Mouse (Mus musculus): ENCODE measurements around the gene Arl8b. TPM values are rescaled to one million over a fixed set of nuclear protein-coding genes. Genes with fewer than 3 reads are reported as not detected.

The Arl8b gene
- polyA plus RNA-seq, 1 experiment from 2014 or later, result 91.0 TPM

- H3K9me3 ChIP-seq, result no peaks in the 10 kb centered on the region
- H3K4me1 ChIP-seq, result peaks cover 16% of the 10 kb centered on the region
- peak overlapping the region; percentile 96 for H3K9ac ChIP-seq
- H3K27ac ChIP-seq, result peak overlapping the region; percentile 73
- H3K27me3 ChIP-seq (replicated peaks), result no peaks in the 10 kb centered on the region
- H3K36me3 ChIP-seq (replicated peaks), result no peaks in the 10 kb centered on the region
- WGBS, result under 1% methylated on average over 54 of the region's 56 CpGs
- H3K4me2 ChIP-seq, result peak overlapping the region; percentile 86
- peak; percentile 79 for ATAC-seq (replicated peaks)
- peak overlapping the region; percentile 92 for H3K4me3 ChIP-seq
These were observed 46.0 kb downstream of the Arl8b start for GRCm38 (mm10) chr6:108828872-108829271.

GRCm38 (mm10) chr6:108829386-108830370 lies 46.8 kb downstream of the Arl8b start:
- Histone ChIP-seq H3K27ac (no peak overlapping the region; the same call in 1 of the 2 replicates), H3K9me3 (no peaks in the 10 kb centered on the region), H3K36me3 (replicated peaks) (no peaks in the 10 kb centered on the region), H3K4me1 (peaks cover 16% of the 10 kb centered on the region), H3K4me2 (peak overlapping the region; percentile 86), H3K4me3 (peak overlapping the region; percentile 92), H3K9ac (peak overlapping the region; percentile 96), H3K27me3 (replicated peaks) (no peaks in the 10 kb centered on the region)
- ATAC-seq (replicated peaks), result no peak
- 26% methylated on average over 22 of the region's 22 CpGs for WGBS

- H3K36me3 ChIP-seq (replicated peaks), result no peaks in the 10 kb centered on the region
- H3K27me3 ChIP-seq (replicated peaks), result no peaks in the 10 kb centered on the region
- H3K4me1 ChIP-seq, result peaks cover 16% of the 10 kb centered on the region
- no peak overlapping the region for H3K4me2 ChIP-seq
- no peak overlapping the region for H3K27ac ChIP-seq
- no peaks in the 10 kb centered on the region for H3K9me3 ChIP-seq
- WGBS, result 85% methylated on average over 1 of the region's 1 CpGs
- no peak for ATAC-seq (replicated peaks)
- H3K4me3 ChIP-seq, result no peak overlapping the region
- no peak overlapping the region for H3K9ac ChIP-seq
These were observed 49.3 kb downstream of the Arl8b start for GRCm38 (mm10) chr6:108832170-108832569.

GRCm38 (mm10) chr6:108832989-108833388 lies 50.1 kb downstream of the Arl8b start:
- no peaks in the 10 kb centered on the region for H3K36me3 ChIP-seq (replicated peaks)
- WGBS, result 94% methylated on average over 6 of the region's 6 CpGs
- H3K4me1 ChIP-seq, result peaks cover 16% of the 10 kb centered on the region
- no peak overlapping the region for H3K27ac ChIP-seq
- no peak for ATAC-seq (replicated peaks)
- no peak overlapping the region for H3K4me3 ChIP-seq
- no peaks in the 10 kb centered on the region for H3K9me3 ChIP-seq
- H3K27me3 ChIP-seq (replicated peaks), result no peaks in the 10 kb centered on the region
- no peak overlapping the region for H3K9ac ChIP-seq
- H3K4me2 ChIP-seq, result no peak overlapping the region

- 91% methylated on average over 8 of the region's 8 CpGs for WGBS
- no peak for ATAC-seq (replicated peaks)
These were observed 51.2 kb downstream of the Arl8b start for GRCm38 (mm10) chr6:108833963-108834697.

GRCm38 (mm10) chr6:108835765-108836691 lies 53.1 kb downstream of the Arl8b start:
- H3K27ac ChIP-seq, result no peak overlapping the region
- ATAC-seq (replicated peaks), result no peak
- H3K4me3 ChIP-seq, result no peak overlapping the region
- H3K4me1 ChIP-seq, result no peaks in the 10 kb centered on the region
- no peaks in the 10 kb centered on the region for H3K27me3 ChIP-seq (replicated peaks)
- no peaks in the 10 kb centered on the region for H3K9me3 ChIP-seq
- no peaks in the 10 kb centered on the region for H3K36me3 ChIP-seq (replicated peaks)
- no peak overlapping the region for H3K4me2 ChIP-seq
- WGBS, result 89% methylated on average over 16 of the region's 16 CpGs
- no peak overlapping the region for H3K9ac ChIP-seq

More at GRCm38 (mm10) chr6:108833963-108834697, 51.2 kb downstream of the Arl8b start:
- Histone ChIP-seq H3K4me2 (no peak overlapping the region), H3K9ac (no peak overlapping the region), H3K36me3 (replicated peaks) (no peaks in the 10 kb centered on the region), H3K4me1 (peaks cover 12% of the 10 kb centered on the region), H3K27ac (no peak overlapping the region), H3K27me3 (replicated peaks) (no peaks in the 10 kb centered on the region), H3K4me3 (no peak overlapping the region), H3K9me3 (no peaks in the 10 kb centered on the region)

GRCm38 (mm10) chr6:108837081-108837480 lies 54.2 kb downstream of the Arl8b start:
- H3K9ac ChIP-seq, result no peak overlapping the region
- H3K4me3 ChIP-seq, result no peak overlapping the region
- no peaks in the 10 kb centered on the region for H3K27me3 ChIP-seq (replicated peaks)
- no peak overlapping the region for H3K27ac ChIP-seq
- no peak for ATAC-seq (replicated peaks)
- H3K4me1 ChIP-seq, result no peaks in the 10 kb centered on the region
- H3K36me3 ChIP-seq (replicated peaks), result 0 out of 2 replicates have a peak, but pooled peaks cover 5% of the 10 kb centered on the region
- H3K9me3 ChIP-seq, result no peaks in the 10 kb centered on the region
- H3K4me2 ChIP-seq, result no peak overlapping the region
- WGBS, result 93% methylated on average over 4 of the region's 4 CpGs

GRCm38 (mm10) chr6:108837958-108838357 lies 55.1 kb downstream of the Arl8b start:
- Histone ChIP-seq H3K27me3 (replicated peaks) (no peaks in the 10 kb centered on the region), H3K4me2 (no peak overlapping the region), H3K27ac (no peak overlapping the region), H3K4me3 (no peak overlapping the region), H3K9ac (no peak overlapping the region), H3K9me3 (no peaks in the 10 kb centered on the region), H3K36me3 (replicated peaks) (0 out of 2 replicates have a peak, but pooled peaks cover 5% of the 10 kb centered on the region), H3K4me1 (no peaks in the 10 kb centered on the region)
- WGBS, result 93% methylated on average over 4 of the region's 4 CpGs
- no peak for ATAC-seq (replicated peaks)

GRCm38 (mm10) chr6:108839432-108839831 lies 56.5 kb downstream of the Arl8b start:
- 92% methylated on average over 4 of the region's 4 CpGs for WGBS
- no peaks in the 10 kb centered on the region for H3K27me3 ChIP-seq (replicated peaks)

GRCm38 (mm10) chr6:108840861-108841640 lies 58.2 kb downstream of the Arl8b start:
- 95% methylated on average over 8 of the region's 8 CpGs for WGBS
- no peak overlapping the region for H3K4me3 ChIP-seq
- no peak overlapping the region for H3K9ac ChIP-seq
- no peak for ATAC-seq (replicated peaks)
- 0 out of 2 replicates have a peak, but pooled peaks cover 13% of the 10 kb centered on the region for H3K36me3 ChIP-seq (replicated peaks)
- H3K27me3 ChIP-seq (replicated peaks), result no peaks in the 10 kb centered on the region
- H3K9me3 ChIP-seq, result no peaks in the 10 kb centered on the region
- no peak overlapping the region for H3K4me2 ChIP-seq
- no peak overlapping the region for H3K27ac ChIP-seq
- H3K4me1 ChIP-seq, result no peaks in the 10 kb centered on the region

More at GRCm38 (mm10) chr6:108839432-108839831, 56.5 kb downstream of the Arl8b start:
- ATAC-seq (replicated peaks), result no peak
- no peaks in the 10 kb centered on the region for H3K4me1 ChIP-seq
- no peak overlapping the region for H3K4me2 ChIP-seq
- H3K36me3 ChIP-seq (replicated peaks), result 0 out of 2 replicates have a peak, but pooled peaks cover 8% of the 10 kb centered on the region
- no peaks in the 10 kb centered on the region for H3K9me3 ChIP-seq
- H3K9ac ChIP-seq, result no peak overlapping the region
- no peak overlapping the region for H3K4me3 ChIP-seq
- H3K27ac ChIP-seq, result no peak overlapping the region

- H3K4me1 ChIP-seq, result no peaks in the 10 kb centered on the region
- no peak overlapping the region for H3K9ac ChIP-seq
- no peak overlapping the region for H3K4me2 ChIP-seq
- H3K9me3 ChIP-seq, result no peaks in the 10 kb centered on the region
- H3K36me3 ChIP-seq (replicated peaks), result 0 out of 2 replicates have a peak, but pooled peaks cover 13% of the 10 kb centered on the region
- H3K27me3 ChIP-seq (replicated peaks), result no peaks in the 10 kb centered on the region
- H3K27ac ChIP-seq, result no peak overlapping the region
- WGBS, result 88% methylated on average over 1 of the region's 1 CpGs
- no peak for ATAC-seq (replicated peaks)
- no peak overlapping the region for H3K4me3 ChIP-seq
These were observed 60.8 kb downstream of the Arl8b start for GRCm38 (mm10) chr6:108843664-108844063.
